Mouse (Mus musculus) layer of hippocampus, adult 2 months (tissue): Measurements from ENCODE around the gene Slc25a15. TPM values are rescaled to one million over a fixed set of nuclear protein-coding genes. Genes with fewer than 3 reads are reported as not detected.
A peak's percentile ranks its signal among the peaks of the same experiment; 100 is the strongest.

ENCODE experiments used
- DNase-seq, 2 experiments: peaks; one replicate each; pipeline ENCODE4 v3.0.0; 2022; ENCODE audit warnings: low spot score in 2 of 2
- H3K27ac ChIP-seq: fragments of 200-600 bp; 2 replicates; pipeline ENCODE4 v1.8.1; 2022
- H3K4me3 ChIP-seq: fragments of 200-600 bp; 2 replicates; pipeline ENCODE4 v1.8.1; 2022; ENCODE audit warnings: mild to moderate bottlenecking
- CTCF ChIP-seq: fragments of 200-600 bp; conservative IDR thresholded peaks from 2 replicates; pipeline ENCODE4 v1.8.1; 2022; ENCODE audit warnings: antibody characterized with exemption, mild to moderate bottlenecking, moderate library complexity
- long read RNA-seq, 2 experiments: library from polyadenylated mRNA; stranded (forward); transcript quantifications; one replicate each; pipeline ENCODE4 v2.0.0; 2021; ENCODE audit warnings: borderline mapping rate in 2 of 2
- total RNA-seq, 2 experiments: library from RNA; stranded (reverse); gene quantifications; 2 replicates each; pipeline ENCODE4 v1.2.3; 2021

Gene Slc25a15
- total RNA-seq = 10 to 100 TPM in 1 of 2 experiments, 1 to 10 TPM in 1; 9.7 to 12.3 TPM
- long read RNA-seq, experiment 1, transcript Slc25a15-201 (7 exons, 3,430 nt) = major isoform, 9 of 17 reads
- long read RNA-seq, experiment 1, partial matches to known transcripts = 0 of 17 reads
- long read RNA-seq, experiment 1, other reads (novel, unspliced or antisense) = 8 of 17 reads
- long read RNA-seq, experiment 2, transcript Slc25a15-201 (7 exons, 3,430 nt) = major isoform, 12 of 19 reads
- long read RNA-seq, experiment 2, partial matches to known transcripts = 1 of 19 reads
- long read RNA-seq, experiment 2, other reads (novel, unspliced or antisense) = 6 of 19 reads

DNA sequence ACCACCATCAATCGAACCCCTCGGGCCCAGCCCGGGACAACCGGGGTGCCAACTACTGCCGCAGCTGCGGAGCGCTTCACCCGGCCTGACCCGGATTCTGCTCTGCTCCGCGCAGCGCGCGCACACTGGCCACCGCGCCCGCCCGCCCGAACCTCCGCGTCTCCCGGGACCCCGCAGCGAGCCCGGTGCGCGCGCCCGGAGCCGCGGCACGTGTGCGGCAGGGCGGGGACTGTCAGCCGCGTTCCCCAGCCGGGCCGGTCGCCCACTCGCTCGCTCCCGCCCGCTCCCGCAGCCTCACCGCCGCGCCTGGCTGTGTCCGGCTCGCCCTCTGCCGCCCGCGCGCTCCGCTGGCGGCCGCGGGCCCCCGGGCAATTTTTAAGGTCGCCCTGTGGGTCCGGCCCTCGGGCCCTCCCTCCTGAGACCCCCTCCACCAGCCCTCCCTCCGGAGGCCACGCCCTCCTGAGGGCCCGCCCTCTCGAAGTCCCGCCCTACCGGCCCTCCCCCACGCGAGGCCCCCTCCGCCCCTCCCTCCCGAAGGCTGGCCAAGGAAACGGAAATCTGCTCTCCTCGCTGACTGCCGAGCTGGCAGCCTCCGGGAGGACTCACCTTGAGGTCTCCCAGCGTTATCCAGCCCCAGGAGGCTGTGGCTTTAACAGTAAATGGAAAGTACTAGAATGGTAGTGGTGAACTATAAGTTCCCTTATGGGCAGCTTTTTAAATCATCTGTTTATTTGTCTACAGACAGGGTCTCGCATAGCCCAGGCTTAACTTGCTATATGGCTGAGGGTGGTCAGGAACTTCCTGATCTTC, at the start of gene Slc25a15:
Slc25a15 (minus strand) TSS at position 456 of the 810 bp plus-strand sequence.
- Histone ChIP-seq H3K4me3 (peak within 1 kb of the TSS; percentile 55), H3K27ac (peak within 1 kb of the TSS; percentile 95)
- no peak for TF ChIP-seq CTCF
- peak; percentile 83 to 84 for DNase-seq

- peak overlapping the region; percentile 76 for H3K4me3 ChIP-seq
- TF ChIP-seq CTCF = no peak
- peak overlapping the region; percentile 93 for H3K27ac ChIP-seq
- DNase-seq = no peak
Observed at GRCm38 (mm10) chr8:22411971-22412370, 13.6 kb upstream of the Slc25a15 start.

DNA sequence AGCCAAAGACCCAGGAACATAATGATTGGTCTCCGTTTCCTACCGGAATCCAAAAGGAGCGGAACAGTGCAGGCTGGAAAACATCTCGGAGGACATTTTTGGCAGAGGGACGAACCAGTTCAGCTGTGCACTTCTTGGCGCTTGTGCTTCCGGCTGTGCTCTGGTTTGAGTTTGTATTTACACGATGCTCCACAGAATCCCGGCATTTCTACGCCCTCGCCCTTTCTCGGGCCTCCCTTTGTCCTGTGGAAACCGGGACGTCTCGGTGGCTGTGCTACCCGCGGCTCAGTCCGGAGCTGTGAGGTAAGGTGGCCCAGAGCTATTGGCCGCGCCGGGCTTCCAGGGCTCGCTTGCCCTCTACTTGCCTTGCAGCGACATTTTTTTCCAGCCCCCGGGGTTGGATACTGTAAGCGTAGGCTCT, 12.9 kb upstream of the Slc25a15 start, which contains the start of gene Mrps31:
Mrps31 (plus strand) TSS at position 80 of the 421 bp plus-strand sequence.
- DNase-seq = peak; percentile 89
- 0 out of 2 replicates have a peak, but pooled peaks have one; percentile 12 for TF ChIP-seq CTCF
- peak within 1 kb of the TSS; percentile 93 for H3K27ac ChIP-seq
- H3K4me3 ChIP-seq = peak within 1 kb of the TSS; percentile 76

GRCm38 (mm10) chr8:22410688-22411281, 12.4 kb upstream of the Slc25a15 start:
- no peak for TF ChIP-seq CTCF
- Histone ChIP-seq H3K4me3 (peak overlapping the region; percentile 76), H3K27ac (peak overlapping the region; percentile 93)
- DNase-seq = no peak

DNA sequence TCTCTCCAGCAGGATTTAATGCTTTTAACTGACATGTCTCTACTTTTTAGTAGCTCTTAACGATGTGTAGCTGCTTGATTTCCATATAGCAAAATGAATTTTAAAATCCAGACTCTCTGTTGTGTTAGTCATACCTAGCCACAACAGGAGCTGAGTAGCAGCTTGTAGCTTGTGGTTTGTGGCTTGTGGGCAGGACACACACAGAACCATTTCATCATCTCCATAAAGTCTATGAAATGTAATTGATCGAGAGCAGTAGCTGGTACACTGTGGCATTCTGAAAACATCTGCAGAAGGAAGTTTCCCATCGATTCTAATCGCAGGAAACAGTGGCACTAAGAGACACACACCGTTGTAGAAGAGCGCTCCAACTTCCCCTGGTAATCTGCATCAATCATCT, 7.3 kb upstream of the Slc25a15 start:
- DNase-seq = no peak
- TF ChIP-seq CTCF = no peak
- H3K27ac ChIP-seq = no peak overlapping the region
- no peak overlapping the region for H3K4me3 ChIP-seq

DNA sequence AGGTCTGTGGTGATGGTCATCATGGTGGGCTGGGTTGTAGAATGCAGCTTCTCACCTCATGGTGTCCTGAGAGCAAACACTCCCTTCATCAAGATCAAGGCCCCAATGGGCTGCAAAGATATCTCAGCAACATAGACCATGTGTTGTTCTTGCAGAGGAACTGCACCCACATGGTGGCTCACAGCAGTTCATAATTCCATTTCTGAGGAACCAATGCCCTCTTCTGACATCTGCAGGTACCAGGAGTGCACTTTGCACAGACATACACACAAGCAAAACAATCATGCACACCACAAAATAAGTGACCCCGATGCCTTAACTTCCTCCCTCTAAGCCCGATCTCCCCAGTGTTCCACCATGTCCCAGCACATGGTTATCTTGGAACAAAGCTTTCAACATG, 4.8 kb upstream of the Slc25a15 start:
- no peak overlapping the region for H3K4me3 ChIP-seq
- H3K27ac ChIP-seq = no peak overlapping the region
- no peak for TF ChIP-seq CTCF
- no peak for DNase-seq

DNA sequence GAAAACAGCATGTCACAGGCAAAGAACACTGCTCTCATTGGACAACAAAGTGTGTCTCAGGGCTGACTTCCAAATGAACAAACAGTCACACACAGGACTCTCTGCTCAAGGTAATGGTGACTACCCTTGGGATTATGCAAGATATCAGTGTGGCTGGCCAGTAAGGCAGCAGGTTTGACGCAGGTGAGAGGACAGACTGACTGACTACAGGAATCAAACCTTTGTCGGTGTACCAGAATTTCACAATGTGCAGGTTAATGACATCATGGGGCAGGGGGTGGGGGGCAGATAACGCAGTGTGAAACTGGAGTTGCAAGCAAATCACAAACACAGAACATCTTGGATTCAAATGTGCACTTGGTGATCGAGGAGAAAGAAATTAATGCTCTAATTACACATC, 2.2 kb upstream of the Slc25a15 start:
- H3K4me3 ChIP-seq = no peak overlapping the region
- H3K27ac ChIP-seq = no peak overlapping the region
- TF ChIP-seq CTCF = no peak
- DNase-seq = no peak

GRCm38 (mm10) chr8:22399285-22399880, 986 bp upstream of the Slc25a15 start:
- DNase-seq = no peak
- Histone ChIP-seq H3K4me3 (peak overlapping the region; percentile 55), H3K27ac (peak overlapping the region; percentile 95; the same call in 1 of the 2 replicates)
- no peak for TF ChIP-seq CTCF

- no peak for TF ChIP-seq CTCF
- H3K27ac ChIP-seq = peak overlapping the region; percentile 95
- peak overlapping the region; percentile 55 for H3K4me3 ChIP-seq
Observed at GRCm38 (mm10) chr8:22397811-22398141, 621 bp downstream of the Slc25a15 start.

GRCm38 (mm10) chr8:22395256-22395655, 3.1 kb downstream of the Slc25a15 start:
- Histone ChIP-seq H3K27ac (no peak overlapping the region), H3K4me3 (no peak overlapping the region)
- TF ChIP-seq CTCF = no peak
- DNase-seq = no peak

More at GRCm38 (mm10) chr8:22397811-22398141, 621 bp downstream of the Slc25a15 start:
- DNase-seq = no peak

DNA sequence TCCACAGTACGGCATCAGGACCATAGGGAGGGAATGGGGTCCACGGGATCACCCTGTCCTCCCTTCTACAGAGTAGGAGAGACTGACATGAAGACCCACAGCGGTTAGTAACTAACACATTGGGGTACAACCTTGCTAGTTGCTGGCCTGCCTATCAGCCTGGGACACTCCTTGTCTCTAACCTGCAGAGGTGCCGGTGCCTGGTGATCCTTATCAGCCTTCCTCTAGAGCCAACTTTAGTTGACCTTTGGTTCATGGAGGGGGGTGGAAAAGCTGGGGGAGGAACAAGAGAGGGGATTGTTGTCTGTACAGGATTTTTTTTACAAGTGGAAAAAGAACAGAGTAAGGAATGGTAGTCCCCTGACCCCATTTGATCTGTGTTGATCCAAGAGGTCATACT, 3.9 kb downstream of the Slc25a15 start:
- Histone ChIP-seq H3K27ac (no peak overlapping the region), H3K4me3 (no peak overlapping the region)
- no peak for TF ChIP-seq CTCF
- DNase-seq = no peak

GRCm38 (mm10) chr8:22390766-22391463, 7.5 kb downstream of the Slc25a15 start:
- H3K27ac ChIP-seq = no peak overlapping the region
- no peak overlapping the region for H3K4me3 ChIP-seq
- no peak for TF ChIP-seq CTCF
- DNase-seq = no peak
